Mouse (Mus musculus): ENCODE measurements around the gene Srl. TPM values are rescaled to one million over a fixed set of nuclear protein-coding genes. Genes with fewer than 3 reads are reported as not detected.

Srl gene
- total RNA-seq (2012; rRNA removed) (14.6 and 18.8 TPM in 2 replicates), polyA plus RNA-seq (2012; ENCODE audit: insufficient read depth in 1 of 2, insufficient read length in 2 of 2, low read depth in 1 of 2, low replicate concordance in 2 of 2, missing spikeins in 1 of 2) (10 to 100 TPM in 1 of 2 experiments, not detected in 1; 15.3 TPM)

DNA sequence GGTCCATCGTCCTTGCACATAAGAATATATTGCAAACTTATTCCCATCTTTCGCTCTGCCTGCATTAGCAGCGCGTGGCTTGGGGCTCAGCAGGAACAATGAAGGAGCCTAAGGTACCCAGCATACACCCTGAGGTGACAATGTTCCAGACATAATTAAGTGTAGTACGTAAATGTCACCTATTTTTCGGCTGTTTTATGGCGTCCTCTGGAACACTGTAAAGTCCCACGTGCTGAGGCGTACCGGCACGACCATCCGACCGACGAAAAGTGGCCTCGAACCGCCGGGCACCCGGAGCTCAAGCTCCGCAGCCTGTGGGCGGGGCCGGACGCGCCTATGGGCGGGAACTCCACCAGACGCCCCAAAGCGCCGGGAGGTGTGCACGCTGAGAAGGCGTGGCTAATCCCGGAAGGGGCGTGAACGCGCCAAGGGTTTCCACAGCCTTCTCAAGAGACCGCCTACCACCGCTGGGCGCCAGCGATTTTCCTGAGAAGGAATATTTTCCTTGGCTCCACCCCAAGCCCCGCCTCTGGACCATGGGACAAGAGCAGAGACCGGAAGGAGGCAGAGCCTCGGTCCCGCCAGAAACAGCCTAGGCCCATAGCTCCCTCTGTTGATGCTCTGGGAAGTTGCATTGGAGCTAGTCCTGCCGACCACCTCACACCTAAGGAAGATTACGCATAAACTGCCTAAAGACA, at the start of gene Srl:
Gene Srl (minus strand): TSS at position 316 of the 698 bp plus-strand sequence.
- Histone ChIP-seq H3K4me1 (ENCODE audit: control insufficient read depth in 1 of 2, insufficient read depth in 2 of 2, low read length in 2 of 2) (peaks cover 2 to 17% of the 10 kb centered on the region in 2 experiments; a peak in 3 of 4 replicates), H3K9ac (ENCODE audit: control insufficient read depth, low read depth, low read length, poor library complexity, severe bottlenecking) (peak within 1 kb of the TSS; percentile 79), H3K36me3 (ENCODE audit: control insufficient read depth in 1 of 2, insufficient read depth in 2 of 2, low read length in 2 of 2) (peaks cover 0 to 4% of the 10 kb centered on the region in 2 experiments; a peak in 2 of 4 replicates)
- TF ChIP-seq GATA1 (IDR thresholded peaks at IDR 0.05; ENCODE audit: low read depth, low read length) (no peak), MEF2A (IDR thresholded peaks at IDR 0.05; ENCODE audit: extremely low read depth, insufficient replicate concordance, low read depth, low read length, poor library complexity, severe bottlenecking) (no peak), KAT2A (conservative IDR thresholded peaks at IDR 0.05; ENCODE audit: low read depth, low read length) (no peak; the same call in 1 of the 2 replicates), NELFE (IDR thresholded peaks at IDR 0.05; ENCODE audit: low read depth, low read length) (peak; percentile 95), POLR2AphosphoS2 (IDR thresholded peaks at IDR 0.05; ENCODE audit: low read length) (peak; percentile 90), RAD21 (IDR thresholded peaks at IDR 0.05; ENCODE audit: low read depth, low read length) (peak; percentile 82), GABPA (IDR thresholded peaks at IDR 0.05; ENCODE audit: low read depth, low read length) (no peak), USF2 (IDR thresholded peaks at IDR 0.05; ENCODE audit: borderline replicate concordance in 1 of 2, insufficient read depth in 1 of 2, low read depth in 1 of 2, low read length in 2 of 2) (no peak), MAX (IDR thresholded peaks at IDR 0.05; ENCODE audit: low read length) (peak; percentile 87), TBP (IDR thresholded peaks at IDR 0.05; ENCODE audit: low read depth, low read length) (peak; percentile 65), UBTF (IDR thresholded peaks at IDR 0.05; ENCODE audit: borderline replicate concordance, insufficient read depth, low read depth, low read length) (no peak), RCOR1 (IDR thresholded peaks at IDR 0.05; ENCODE audit: low read depth, low read length) (peak; percentile 58; the same call in 1 of the 2 replicates), MAZ (IDR thresholded peaks at IDR 0.05; ENCODE audit: low read depth, low read length) (no peak), CHD1 (IDR thresholded peaks at IDR 0.05; ENCODE audit: low read depth, low read length) (peak; percentile 52; the same call in 1 of the 2 replicates), TCF12 (IDR thresholded peaks at IDR 0.05; ENCODE audit: low read depth, low read length) (peak; percentile 53; the same call in 1 of the 2 replicates), ELF1 (IDR thresholded peaks at IDR 0.05; ENCODE audit: low read depth, low read length) (peak; percentile 92), POLR2A (IDR thresholded peaks at IDR 0.05; ENCODE audit: control insufficient read depth in 1 of 2, insufficient read depth in 1 of 2, low read depth in 1 of 2, low read length in 2 of 2, poor library complexity in 1 of 2) (peak; percentile 86 to 95; a peak in 3 of 4 replicates), SMC3 (IDR thresholded peaks at IDR 0.05; ENCODE audit: low read depth, low read length) (peak; percentile 72), MAFK (IDR thresholded peaks at IDR 0.05; ENCODE audit: borderline replicate concordance, low read depth, low read length) (no peak), SIN3A (IDR thresholded peaks at IDR 0.05; ENCODE audit: low read length) (peak; percentile 91), EP300 (IDR thresholded peaks at IDR 0.05; ENCODE audit: low read depth in 1 of 2, low read length in 2 of 2) (no peak), ZNF384 (IDR thresholded peaks at IDR 0.05; ENCODE audit: low read depth, low read length) (no peak), BHLHE40 (IDR thresholded peaks at IDR 0.05; ENCODE audit: borderline replicate concordance, low read depth, low read length) (no peak), ZKSCAN1 (IDR thresholded peaks at IDR 0.05; ENCODE audit: low read depth, low read length) (no peak), CHD2 (IDR thresholded peaks at IDR 0.05; ENCODE audit: low read length) (no peak), JUND (IDR thresholded peaks at IDR 0.05; ENCODE audit: low read depth, low read length) (no peak), CTCF (IDR thresholded peaks at IDR 0.05 in 2 of 3, conservative IDR thresholded peaks at IDR 0.05 in 1 of 3; ENCODE audit: control insufficient read depth in 1 of 3, insufficient read depth in 1 of 3, low read depth in 2 of 3, low read length in 3 of 3, poor library complexity in 1 of 3, severe bottlenecking in 1 of 3) (peak; percentile 69 to 89 (median 75)), NRF1 (IDR thresholded peaks at IDR 0.05; ENCODE audit: insufficient read depth, low read depth, low read length, poor library complexity, severe bottlenecking) (0 out of 2 replicates have a peak, but pooled peaks have one; percentile 28), ZMIZ1 (IDR thresholded peaks at IDR 0.05; ENCODE audit: low read depth, low read length) (peak; percentile 83), MXI1 (IDR thresholded peaks at IDR 0.05; ENCODE audit: low read depth, low read length) (peak; percentile 94), USF1 (IDR thresholded peaks at IDR 0.05; ENCODE audit: low read depth, low read length) (no peak), ETS1 (IDR thresholded peaks at IDR 0.05; ENCODE audit: low read depth, low read length) (peak; percentile 38; the same call in 1 of the 2 replicates), HCFC1 (IDR thresholded peaks at IDR 0.05; ENCODE audit: low read depth, low read length) (peak; percentile 72), ZC3H11A (IDR thresholded peaks at IDR 0.05; ENCODE audit: low read depth, low read length) (peak; percentile 36), MYC (IDR thresholded peaks at IDR 0.05; ENCODE audit: low read depth, low read length) (peak; percentile 92)

More for the DNA sequence above, at the start of gene Srl:
- DNase-seq (ENCODE audit: low read depth, low spot score): peak; percentile 99
- Histone ChIP-seq H3K27me3 (ENCODE audit: control insufficient read depth in 1 of 2, insufficient read depth in 2 of 2, low read length in 2 of 2) (no peaks in the 10 kb centered on the region), H3K27ac (ENCODE audit: control insufficient read depth, low read depth, low read length) (peak within 1 kb of the TSS; percentile 44), H3K9me3 (replicated peaks; ENCODE audit: insufficient read depth, low read length) (no peaks in the 10 kb centered on the region), H3K79me2 (ENCODE audit: control insufficient read depth, insufficient read depth, low read length, poor library complexity) (peaks cover 1% of the 10 kb centered on the region; the same call in 1 of the 2 replicates), H3K4me3 (ENCODE audit: control insufficient read depth in 1 of 2, insufficient read depth in 1 of 2, low read depth in 2 of 2, low read length in 2 of 2) (peak within 1 kb of the TSS; percentile 62 to 82)

All from MEL (cell line).